Mouse (Mus musculus) liver, postnatal 0 days (tissue): ENCODE measurements at regions not wholly inside any gene's neighbourhood (a gene's known extent, or its start where the extent isn't known, plus 50 kb on each side); places are given as distances from the start of the nearest gene placed in this dataset.

Experiments used
- CTCF ChIP-seq: sonication (generic); IDR thresholded peaks from 2 replicates; pipeline ENCODE4 v1.5.1; 2016; ENCODE audit warnings: antibody characterized with exemption, low read depth
- EP300 ChIP-seq: IDR thresholded peaks from 2 replicates; pipeline ENCODE4 v1.6.1; 2016; ENCODE audit warnings: antibody characterized with exemption, low read depth, mild to moderate bottlenecking

- TF ChIP-seq CTCF, result no peak
- TF ChIP-seq EP300, result no peak
Observed at GRCm38 (mm10) chr3:60346390-60346789, 126.2 kb upstream of the Mbnl1 start.
